Mouse (Mus musculus): ENCODE data around the gene Zbtb1.

GRCm38 (mm10) chr12:76368201-76368789 is 1.8 kb upstream of the Zbtb1 start:
- TF ChIP-seq CTCF (IDR thresholded peaks at IDR 0.05; ENCODE audit: extremely low read depth, insufficient read length, insufficient replicate concordance, low read depth, low read length): no peak
- no peak for TF ChIP-seq POLR2A (IDR thresholded peaks at IDR 0.05; ENCODE audit: low read depth, low read length)

Measured in small intestine, adult 2 months (tissue).